Mouse (Mus musculus) spleen, adult 2 months (tissue): ENCODE measurements at regions not wholly inside any gene's neighbourhood (a gene's known extent, or its start where the extent isn't known, plus 50 kb on each side); places are given as distances from the start of the nearest gene placed in this dataset.

Experiments
- DNase-seq, 2 experiments: peaks; one replicate each; pipeline versions ENCODE4 v3.0.0 to v3.0.0-alpha.2; 2012 to 2021; ENCODE audit warnings: low spot score in 2 of 2, low read depth in 1 of 2
- H3K27ac ChIP-seq: fragments of 200-500 bp; 2 replicates; pipeline ENCODE4 v1.5.1; 2012; ENCODE audit warnings: low read length, inconsistent platforms; ENCODE audit not compliant: insufficient read depth
- H3K27me3 ChIP-seq: fragments of 200-500 bp; 2 replicates; pipeline ENCODE4 v1.6.1; 2012; ENCODE audit warnings: mild to moderate bottlenecking, moderate library complexity, low read length, inconsistent platforms; ENCODE audit not compliant: control insufficient read depth, insufficient read depth
- H3K36me3 ChIP-seq: fragments of 200-500 bp; 2 replicates; pipeline ENCODE4 v1.6.1; 2012; ENCODE audit warnings: mild to moderate bottlenecking, low read length, inconsistent platforms; ENCODE audit not compliant: control insufficient read depth, insufficient read depth
- H3K4me1 ChIP-seq: fragments of 200-500 bp; 2 replicates; pipeline ENCODE4 v1.6.1; 2011; ENCODE audit warnings: inconsistent platforms; ENCODE audit not compliant: control insufficient read depth, insufficient read depth, insufficient read length
- H3K4me3 ChIP-seq: fragments of 200-500 bp; 2 replicates; pipeline ENCODE4 v1.5.1; 2011; ENCODE audit warnings: mild to moderate bottlenecking, inconsistent platforms; ENCODE audit not compliant: insufficient read depth, insufficient read length; ENCODE audit errors: extremely low read depth
- CTCF ChIP-seq: fragments of 200-500 bp; IDR thresholded peaks from 2 replicates; pipeline ENCODE4 v1.5.1; 2011; ENCODE audit warnings: mild to moderate bottlenecking, inconsistent platforms; ENCODE audit not compliant: insufficient read depth, insufficient read length, insufficient replicate concordance; ENCODE audit errors: extremely low read depth
- POLR2A ChIP-seq: fragments of 200-500 bp; IDR thresholded peaks from 2 replicates; pipeline ENCODE4 v1.6.1; 2011; ENCODE audit warnings: low read depth, low read length, inconsistent platforms
- WGBS: fragments of 180-500 bp; shearing (Covaris S2); methylation state at CpG from one replicate; pipeline ENCODE4 v1.1.7; 2018; 5-methylcytosine and 5-hydroxymethylcytosine counted together

GRCm38 (mm10) chr10:69036096-69036495 is 115.1 kb upstream of the Rhobtb1 start:
- WGBS, result 95% methylated on average over 2 of the region's 2 CpGs
- Histone ChIP-seq H3K4me1 (no peaks in the 10 kb centered on the region), H3K27ac (no peak overlapping the region), H3K27me3 (no peaks in the 10 kb centered on the region), H3K4me3 (no peak overlapping the region), H3K36me3 (no peaks in the 10 kb centered on the region)
- DNase-seq, result no peak
- no peak for TF ChIP-seq POLR2A
- no peak for TF ChIP-seq CTCF

- 88% methylated on average over 12 of the region's 12 CpGs for WGBS
- no peak overlapping the region for H3K4me3 ChIP-seq
- DNase-seq, result no peak
- H3K27ac ChIP-seq, result no peak overlapping the region
- no peaks in the 10 kb centered on the region for H3K27me3 ChIP-seq
- H3K4me1 ChIP-seq, result no peaks in the 10 kb centered on the region; the same call in 1 of the 2 replicates
- TF ChIP-seq CTCF (no peak), POLR2A (no peak)
- H3K36me3 ChIP-seq, result no peaks in the 10 kb centered on the region
Measured at GRCm38 (mm10) chr10:69044171-69044651, 107.0 kb upstream of the Rhobtb1 start.

GRCm38 (mm10) chr10:69045275-69045674 is 106.0 kb upstream of the Rhobtb1 start:
- Histone ChIP-seq H3K36me3 (no peaks in the 10 kb centered on the region), H3K27ac (no peak overlapping the region), H3K4me1 (no peaks in the 10 kb centered on the region; the same call in 1 of the 2 replicates), H3K27me3 (no peaks in the 10 kb centered on the region), H3K4me3 (no peak overlapping the region)
- WGBS, result 75% methylated on average over 14 of the region's 14 CpGs
- TF ChIP-seq CTCF, result no peak
- no peak for TF ChIP-seq POLR2A
- DNase-seq, result no peak

GRCm38 (mm10) chr10:69046008-69046555 is 105.2 kb upstream of the Rhobtb1 start:
- no peak for DNase-seq
- H3K27me3 ChIP-seq, result no peaks in the 10 kb centered on the region
- no peaks in the 10 kb centered on the region; the same call in 1 of the 2 replicates for H3K4me1 ChIP-seq
- no peak overlapping the region for H3K27ac ChIP-seq
- no peak for TF ChIP-seq POLR2A
- no peak for TF ChIP-seq CTCF
- no peak overlapping the region for H3K4me3 ChIP-seq
- WGBS, result 80% methylated on average over 10 of the region's 10 CpGs
- no peaks in the 10 kb centered on the region for H3K36me3 ChIP-seq

GRCm38 (mm10) chr10:69078008-69078407 is 73.2 kb upstream of the Rhobtb1 start:
- H3K4me1 ChIP-seq, result no peaks in the 10 kb centered on the region

GRCm38 (mm10) chr10:69086184-69086583 is 65.0 kb upstream of the Rhobtb1 start:
- Histone ChIP-seq H3K4me1 (no peaks in the 10 kb centered on the region), H3K36me3 (no peaks in the 10 kb centered on the region), H3K27ac (no peak overlapping the region), H3K27me3 (no peaks in the 10 kb centered on the region), H3K4me3 (no peak overlapping the region)
- no peak for DNase-seq
- no peak for TF ChIP-seq CTCF
- TF ChIP-seq POLR2A, result no peak
- WGBS, result 75% methylated on average over 1 of the region's 1 CpGs

More at GRCm38 (mm10) chr10:69078008-69078407, 73.2 kb upstream of the Rhobtb1 start:
- 87% methylated on average over 11 of the region's 11 CpGs for WGBS
- no peak overlapping the region for H3K27ac ChIP-seq
- H3K36me3 ChIP-seq, result no peaks in the 10 kb centered on the region
- TF ChIP-seq POLR2A (no peak), CTCF (no peak)
- no peak for DNase-seq
- no peaks in the 10 kb centered on the region for H3K27me3 ChIP-seq
- H3K4me3 ChIP-seq, result no peak overlapping the region

GRCm38 (mm10) chr10:69091872-69092271 is 59.4 kb upstream of the Rhobtb1 start:
- Histone ChIP-seq H3K27me3 (no peaks in the 10 kb centered on the region), H3K27ac (no peak overlapping the region), H3K4me1 (no peaks in the 10 kb centered on the region), H3K36me3 (no peaks in the 10 kb centered on the region), H3K4me3 (no peak overlapping the region; the same call in 1 of the 2 replicates)
- TF ChIP-seq POLR2A, result no peak
- no peak for TF ChIP-seq CTCF
- DNase-seq, result no peak
- WGBS, result 13% methylated on average over 3 of the region's 3 CpGs
